Mouse (Mus musculus) right cerebral cortex, postnatal 25 days (tissue): ENCODE data around the gene Tigd3.

Experiments
- DNase-seq: peaks from one replicate; pipeline ENCODE4 v3.0.0; 2022

Tigd3 gene

DNA sequence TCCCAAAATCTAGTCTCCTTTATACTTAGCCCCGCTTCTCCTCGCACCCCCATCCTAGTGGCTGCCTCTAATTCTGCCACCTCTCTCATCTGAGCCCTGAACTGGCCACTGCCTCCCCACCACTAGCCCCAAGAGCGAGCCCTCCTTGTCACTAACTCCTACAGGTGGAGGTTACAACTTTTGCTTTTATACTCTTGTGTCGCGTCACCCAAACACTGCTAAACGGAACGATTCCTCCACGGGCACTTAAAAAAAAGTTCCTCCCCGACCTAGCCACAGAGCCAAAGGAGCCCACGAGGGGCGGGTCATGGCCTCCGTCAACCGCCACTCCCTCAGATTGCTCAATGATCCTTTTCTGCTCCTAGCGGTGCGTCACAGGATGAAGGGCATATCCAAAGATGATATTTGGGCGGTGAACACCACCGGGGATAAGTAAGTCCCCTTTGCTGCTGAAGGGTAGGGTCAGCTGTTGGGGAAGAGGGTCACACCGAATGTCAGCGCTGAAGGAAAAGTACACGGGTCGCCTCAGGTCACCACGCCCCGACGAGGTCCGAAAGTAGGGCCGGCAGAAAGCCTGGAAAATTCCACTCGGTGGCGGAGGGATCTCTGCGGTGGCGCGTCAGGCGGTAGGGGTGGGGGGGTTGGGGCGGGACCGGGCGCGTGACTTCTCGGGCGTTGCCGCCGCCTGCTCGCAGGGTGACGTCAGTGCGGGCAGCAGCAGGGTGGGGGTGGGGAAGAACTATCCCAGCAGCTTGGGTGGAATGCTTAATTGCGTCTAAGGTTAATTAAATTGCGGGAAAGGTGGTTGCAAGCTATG is 48.4 kb downstream of the Tigd3 start:
- DNase-seq: peak; percentile 87

- DNase-seq: no peak
These were observed 49.1 kb downstream of the Tigd3 start for GRCm38 (mm10) chr19:5844831-5845318.

- no peak for DNase-seq
These were observed 49.9 kb downstream of the Tigd3 start for GRCm38 (mm10) chr19:5843781-5844691.

GRCm38 (mm10) chr19:5842785-5843730 is 50.9 kb downstream of the Tigd3 start:
- DNase-seq: no peak

DNA sequence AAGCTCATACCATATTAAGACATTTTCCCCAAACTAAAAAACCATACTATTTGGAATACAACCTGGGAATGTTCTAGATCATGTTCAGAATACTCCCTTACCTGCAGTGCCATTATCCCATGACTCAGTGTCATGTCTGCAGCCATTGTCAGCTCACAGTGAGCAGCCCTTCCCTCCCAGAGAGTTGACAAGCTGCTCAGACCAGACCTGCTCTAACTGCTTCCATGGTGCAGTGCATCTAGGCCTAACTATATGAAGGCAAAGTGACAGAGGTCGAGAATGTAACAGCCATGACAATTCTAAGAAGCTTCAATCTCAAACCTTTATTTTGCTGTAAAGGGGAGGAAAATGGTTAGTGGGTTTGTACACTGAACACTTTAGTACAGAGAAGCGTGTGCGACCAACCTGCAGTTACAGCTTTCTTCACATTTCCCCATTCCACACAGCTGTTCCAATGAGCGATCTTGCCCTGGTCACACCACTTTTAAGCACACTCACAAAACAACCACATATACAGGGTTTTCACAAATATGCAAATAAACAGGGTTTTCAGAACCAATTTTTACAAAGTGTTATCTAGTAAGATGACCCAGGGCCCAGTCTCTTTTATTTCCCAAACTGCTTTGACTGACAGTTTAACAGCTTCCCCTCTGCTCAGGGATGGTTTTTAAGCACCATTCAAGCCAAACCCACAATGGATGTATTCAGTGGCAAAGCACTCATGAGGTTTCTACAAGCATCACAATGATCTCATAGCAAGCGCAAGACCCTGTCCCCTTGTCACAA is 51.8 kb downstream of the Tigd3 start:
- no peak for DNase-seq

DNA sequence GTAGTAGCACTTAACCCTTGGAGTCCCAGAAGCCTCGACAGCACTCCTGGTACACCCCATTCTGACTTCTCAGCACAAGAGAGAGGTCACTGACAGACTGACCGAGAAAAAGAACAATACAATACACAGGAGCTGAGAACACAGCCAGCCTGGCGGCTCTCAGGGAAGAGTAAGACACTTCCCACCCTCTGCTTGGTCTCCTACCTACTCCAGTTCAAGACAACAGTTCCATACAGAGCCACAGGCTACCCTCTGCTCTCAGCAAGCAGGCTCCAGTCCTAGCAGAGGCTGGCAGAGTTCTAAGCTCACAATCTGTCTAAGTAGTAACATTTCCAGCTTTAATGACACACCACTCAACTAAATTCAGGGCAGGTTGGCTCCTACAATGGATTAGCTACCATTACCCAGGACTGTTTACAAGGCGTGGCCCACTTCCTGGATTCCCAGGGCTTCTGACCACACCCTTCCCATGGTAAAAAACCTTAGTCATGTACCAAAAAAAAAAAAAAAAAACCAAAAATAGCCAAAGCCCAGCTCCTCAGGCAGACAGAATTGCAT is 52.5 kb downstream of the Tigd3 start:
- DNase-seq: no peak
